Mouse (Mus musculus): ENCODE data around the gene Olfr279.

Olfr279 gene

GRCm38 (mm10) chr15:98492102-98492501, at the start of gene Olfr279:
Gene Olfr279, plus strand, starts transcription at chr15:98492402.
- DNase-seq (ENCODE audit: inconsistent ontology term): no peak

- no peak for DNase-seq (ENCODE audit: inconsistent ontology term)
Measured at GRCm38 (mm10) chr15:98444561-98444960, 47.6 kb upstream of the Olfr279 start.

- DNase-seq (ENCODE audit: inconsistent ontology term): no peak
Measured at GRCm38 (mm10) chr15:98448521-98448920, 43.7 kb upstream of the Olfr279 start.

- DNase-seq (ENCODE audit: inconsistent ontology term): no peak
Measured at GRCm38 (mm10) chr15:98452288-98452687, 39.9 kb upstream of the Olfr279 start, which contains the start of gene Olfr281. Gene Olfr281, plus strand, starts transcription at chr15:98452588.

- no peak for DNase-seq (ENCODE audit: inconsistent ontology term)
Measured at GRCm38 (mm10) chr15:98469596-98469995, 22.6 kb upstream of the Olfr279 start, which contains the start of gene OR5BS1P. Gene OR5BS1P, plus strand, starts transcription at chr15:98469896.

- DNase-seq (ENCODE audit: inconsistent ontology term): no peak
Measured at GRCm38 (mm10) chr15:98471539-98471938, 20.7 kb upstream of the Olfr279 start.

- no peak for DNase-seq (ENCODE audit: inconsistent ontology term)
Measured at GRCm38 (mm10) chr15:98474958-98475357, 17.2 kb upstream of the Olfr279 start.

- DNase-seq (ENCODE audit: inconsistent ontology term): no peak
Measured at GRCm38 (mm10) chr15:98475382-98475781, 16.8 kb upstream of the Olfr279 start.

- no peak for DNase-seq (ENCODE audit: inconsistent ontology term)
Measured at GRCm38 (mm10) chr15:98476281-98476680, 15.9 kb upstream of the Olfr279 start.

- DNase-seq (ENCODE audit: inconsistent ontology term): no peak
Measured at GRCm38 (mm10) chr15:98479568-98480102, 12.6 kb upstream of the Olfr279 start.

GRCm38 (mm10) chr15:98482701-98483100, 9.5 kb upstream of the Olfr279 start, which contains the start of gene Lalba:
Gene Lalba, minus strand, starts transcription at chr15:98482721.
- DNase-seq (ENCODE audit: inconsistent ontology term): peak; percentile 22

- no peak for DNase-seq (ENCODE audit: inconsistent ontology term)
Measured at GRCm38 (mm10) chr15:98483907-98484886, 8.0 kb upstream of the Olfr279 start.

GRCm38 (mm10) chr15:98486433-98487021, 5.7 kb upstream of the Olfr279 start:
- no peak for DNase-seq (ENCODE audit: inconsistent ontology term)

GRCm38 (mm10) chr15:98491332-98491731, 870 bp upstream of the Olfr279 start:
- DNase-seq (ENCODE audit: inconsistent ontology term): no peak

GRCm38 (mm10) chr15:98497631-98498030, 5.4 kb downstream of the Olfr279 start:
- DNase-seq (ENCODE audit: inconsistent ontology term): no peak

GRCm38 (mm10) chr15:98503317-98503716, 11.1 kb downstream of the Olfr279 start:
- no peak for DNase-seq (ENCODE audit: inconsistent ontology term)

- peak; percentile 60 for DNase-seq (ENCODE audit: inconsistent ontology term)
Measured at GRCm38 (mm10) chr15:98504514-98504913, 12.3 kb downstream of the Olfr279 start.

- DNase-seq (ENCODE audit: inconsistent ontology term): no peak
Measured at GRCm38 (mm10) chr15:98506253-98506957, 14.2 kb downstream of the Olfr279 start.

GRCm38 (mm10) chr15:98507321-98507720, 15.1 kb downstream of the Olfr279 start:
- DNase-seq (ENCODE audit: inconsistent ontology term): no peak

- no peak for DNase-seq (ENCODE audit: inconsistent ontology term)
Measured at GRCm38 (mm10) chr15:98509387-98509786, 17.2 kb downstream of the Olfr279 start.

Measured in Muller cell, postnatal 12 days (primary cell).